Comparison of ENCODE assay signal across 9 mouse cellular contexts in genomic region chr15:26469901-26470383, GRCm38 (mm10).
DNase-seq lines count a peak whose midpoint lies in the region; ATAC-seq lines count a peak whose summit lies in the region.
"Had no signal": no experiment of that assay in that cellular context is flagged by ENCODE, and none has a peak within 500 bp of the region (broad histone marks: within the 10 kb centered on the region; RNA-seq: fewer than 3 reads in every experiment).

No protein-coding gene starts in this region.

- no peaks in the 10 kb centered on the region for H3K4me1 ChIP-seq in heart, embryonic 10.5 days
- no peaks in the 10 kb centered on the region; the same call in 1 of the 2 replicates for H3K4me1 ChIP-seq in limb, embryonic 12.5 days (replicated peaks)
- H3K4me1 ChIP-seq in neural tube, embryonic 13.5 days (replicated peaks): no peaks in the 10 kb centered on the region
- H3K4me1 ChIP-seq: liver, embryonic 15.5 days had no signal

- no peaks in the 10 kb centered on the region for H3K27me3 ChIP-seq in heart, embryonic 10.5 days (ENCODE audit: insufficient read depth, poor library complexity, severe bottlenecking)
- H3K27me3 ChIP-seq in limb, embryonic 12.5 days: no peaks in the 10 kb centered on the region
- no peaks in the 10 kb centered on the region; the same call in 1 of the 2 replicates for H3K27me3 ChIP-seq in neural tube, embryonic 13.5 days
- H3K27me3 ChIP-seq: liver, embryonic 15.5 days had no signal

- no peaks in the 10 kb centered on the region for H3K9me3 ChIP-seq in heart, embryonic 10.5 days
- no peaks in the 10 kb centered on the region for H3K9me3 ChIP-seq in limb, embryonic 12.5 days
- no peaks in the 10 kb centered on the region for H3K9me3 ChIP-seq in neural tube, embryonic 13.5 days
- H3K9me3 ChIP-seq: liver, embryonic 15.5 days had no signal

- H3K4me3 ChIP-seq in heart, embryonic 10.5 days: no peak overlapping the region
- no peak overlapping the region for H3K4me3 ChIP-seq in limb, embryonic 12.5 days (replicated peaks)
- no peak overlapping the region for H3K4me3 ChIP-seq in neural tube, embryonic 13.5 days
- H3K4me3 ChIP-seq: liver, embryonic 15.5 days had no signal

- H3K4me2 ChIP-seq in limb, embryonic 12.5 days: no peak overlapping the region
- H3K4me2 ChIP-seq in neural tube, embryonic 13.5 days: 0 out of 2 replicates have a peak overlapping the region, but pooled peaks have one; percentile 16
- H3K4me2 ChIP-seq: liver, embryonic 15.5 days had no signal

- H3K27ac ChIP-seq in heart, embryonic 10.5 days: no peak overlapping the region
- H3K27ac ChIP-seq in limb, embryonic 12.5 days: no peak overlapping the region
- H3K27ac ChIP-seq in neural tube, embryonic 13.5 days (replicated peaks): no peak overlapping the region
- H3K27ac ChIP-seq: liver, embryonic 15.5 days had no signal

- no peaks in the 10 kb centered on the region for H3K36me3 ChIP-seq in heart, embryonic 10.5 days
- no peaks in the 10 kb centered on the region for H3K36me3 ChIP-seq in limb, embryonic 12.5 days
- H3K36me3 ChIP-seq in neural tube, embryonic 13.5 days: no peaks in the 10 kb centered on the region
- H3K36me3 ChIP-seq: liver, embryonic 15.5 days had no signal

- 12% methylated on average over 8 of the region's 8 CpGs for WGBS in heart, embryonic 10.5 days
- WGBS in limb, embryonic 12.5 days: 2% methylated on average over 8 of the region's 8 CpGs
- 8% methylated on average over 8 of the region's 8 CpGs for WGBS in neural tube, embryonic 13.5 days

- DNase-seq in heart, adult 11 months: peak; percentile 86
- DNase-seq in heart, embryonic 10.5 days (ENCODE audit: low spot score): no peak
- peak; percentile 11 for DNase-seq in cerebellum, adult 8-10 months
- peak; percentile 6 to 41 for DNase-seq in frontal cortex, postnatal 36 days (ENCODE audit: low spot score in 2 of 2)
- DNase-seq in kidney, adult 9 months: peak; percentile 62

- H3K9ac ChIP-seq in limb, embryonic 12.5 days (replicated peaks): no peak overlapping the region
- H3K9ac ChIP-seq in neural tube, embryonic 13.5 days: no peak overlapping the region
- H3K9ac ChIP-seq: liver, embryonic 15.5 days had no signal

- ATAC-seq in limb, embryonic 12.5 days (ENCODE audit: insufficient number of reproducible peaks, insufficient read depth, low FRiP score, low TSS enrichment, low read depth): peak; percentile 42; the same call in 1 of the 2 replicates
- ATAC-seq in neural tube, embryonic 13.5 days (ENCODE audit: low read depth): peak; percentile 76
- ATAC-seq in megakaryocyte, adult 5-6 weeks (ENCODE audit: poor library complexity, severe bottlenecking): no peak
